Mouse (Mus musculus): ENCODE results near the gene 0610010K14Rik. TPM values are rescaled to one million over a fixed set of nuclear protein-coding genes. Genes with fewer than 3 reads are reported as not detected.

0610010K14Rik gene
- total and polyA plus RNA-seq, 3 experiments: 27.7 to 153 (median 75.2) TPM

- TF ChIP-seq MAFK (IDR thresholded peaks at IDR 0.05; ENCODE audit: insufficient replicate concordance, low read length): no peak
- TF ChIP-seq MEF2A (IDR thresholded peaks at IDR 0.05; ENCODE audit: borderline replicate concordance, low read depth, low read length): peak; percentile 65
- Histone ChIP-seq H3K4me3 (replicated peaks in 1 of 3; ENCODE audit: low read depth in 2 of 3, low read length in 2 of 3, poor library complexity in 1 of 3) (peak overlapping the region; percentile 61 to 78 (median 76)), H3K9ac (ENCODE audit: insufficient read depth, low read depth) (peak overlapping the region; percentile 76), H3K79me2 (replicated peaks; ENCODE audit: control insufficient read depth, extremely low read depth, insufficient read depth, poor library complexity, severe bottlenecking) (no peaks in the 10 kb centered on the region), H3K4me2 (ENCODE audit: insufficient read depth, low read depth, poor library complexity, severe bottlenecking) (peak overlapping the region; percentile 87), H3K27ac (ENCODE audit: insufficient read depth, low read depth) (no peak overlapping the region), H3K9me3 (replicated peaks; ENCODE audit: low read length) (no peaks in the 10 kb centered on the region), H3K27me3 (replicated peaks) (no peaks in the 10 kb centered on the region), H3K4me1 (ENCODE audit: control insufficient read depth in 1 of 2, insufficient read depth in 2 of 2) (peaks cover 15 to 30% of the 10 kb centered on the region in 2 experiments; a peak in 3 of 4 replicates), H3K36me3 (replicated peaks in 1 of 2; ENCODE audit: control insufficient read depth in 1 of 2, insufficient read depth in 1 of 2, low read length in 1 of 2) (peaks cover 3 to 38% of the 10 kb centered on the region in 2 experiments)
- in situ Hi-C loops (cut with MboI; ENCODE audit: low pct_ligation_motif_present, low pct_unique_long_range_greater_than_20kb, low sequenced_read_pairs): no loop called here
- dilution Hi-C loops (cut with MboI; ENCODE audit: extremely low pct_ligation_motif_present, extremely low pct_unique_long_range_greater_than_20kb, low sequenced_read_pairs): no loop called here
- DNase-seq (ENCODE audit: extremely low read depth): no peak
Measured at GRCm38 (mm10) chr11:70221603-70222500, 15.9 kb downstream of the 0610010K14Rik start.

GRCm38 (mm10) chr11:70220731-70221602, 16.7 kb downstream of the 0610010K14Rik start, which contains the start of gene Slc16a13:
Slc16a13 (minus strand) TSS chr11:70221064.
- H3K9me3 ChIP-seq (replicated peaks; ENCODE audit: low read length): no peaks in the 10 kb centered on the region
- H3K27me3 ChIP-seq (replicated peaks): no peaks in the 10 kb centered on the region
- peak; percentile 100 for DNase-seq (ENCODE audit: extremely low read depth)
- H3K79me2 ChIP-seq (replicated peaks; ENCODE audit: control insufficient read depth, extremely low read depth, insufficient read depth, poor library complexity, severe bottlenecking): no peaks in the 10 kb centered on the region
- H3K36me3 ChIP-seq (replicated peaks in 1 of 2; ENCODE audit: control insufficient read depth in 1 of 2, insufficient read depth in 1 of 2, low read length in 1 of 2): peaks cover 5 to 46% of the 10 kb centered on the region in 2 experiments
- in situ Hi-C loops (cut with MboI; ENCODE audit: low pct_ligation_motif_present, low pct_unique_long_range_greater_than_20kb, low sequenced_read_pairs) (no loop called here), dilution Hi-C loops (cut with MboI; ENCODE audit: extremely low pct_ligation_motif_present, extremely low pct_unique_long_range_greater_than_20kb, low sequenced_read_pairs) (no loop called here)
- peak within 1 kb of the TSS; percentile 76 for H3K9ac ChIP-seq (ENCODE audit: insufficient read depth, low read depth)
- peak within 1 kb of the TSS; percentile 87 for H3K4me2 ChIP-seq (ENCODE audit: insufficient read depth, low read depth, poor library complexity, severe bottlenecking)
- peak within 1 kb of the TSS; percentile 61 to 78 (median 76) for H3K4me3 ChIP-seq (replicated peaks in 1 of 3; ENCODE audit: low read depth in 2 of 3, low read length in 2 of 3, poor library complexity in 1 of 3)
- H3K27ac ChIP-seq (ENCODE audit: insufficient read depth, low read depth): no peak within 1 kb of the TSS
- peaks cover 15 to 30% of the 10 kb centered on the region in 2 experiments; a peak in 3 of 4 replicates for H3K4me1 ChIP-seq (ENCODE audit: control insufficient read depth in 1 of 2, insufficient read depth in 2 of 2)
- TF ChIP-seq MYC (IDR thresholded peaks at IDR 0.05; ENCODE audit: low read depth, low read length): peak; percentile 60
- TF ChIP-seq MEF2A (IDR thresholded peaks at IDR 0.05; ENCODE audit: borderline replicate concordance, low read depth, low read length): no peak; the same call in 1 of the 2 replicates
- TF ChIP-seq NELFE (IDR thresholded peaks at IDR 0.05; ENCODE audit: low read depth, low read length): peak; percentile 98
- no peak for TF ChIP-seq CHD2 (IDR thresholded peaks at IDR 0.05; ENCODE audit: low read length)
- TF ChIP-seq PAX5 (IDR thresholded peaks at IDR 0.05; ENCODE audit: low read length): no peak
- TF ChIP-seq ZC3H11A (IDR thresholded peaks at IDR 0.05; ENCODE audit: low read depth, low read length): no peak
- peak; percentile 68 for TF ChIP-seq ELF1 (IDR thresholded peaks at IDR 0.05; ENCODE audit: low read depth, low read length)
- TF ChIP-seq USF2 (conservative IDR thresholded peaks at IDR 0.05; ENCODE audit: low read depth, low read length): peak; percentile 93
- peak; percentile 96 for TF ChIP-seq MXI1 (IDR thresholded peaks at IDR 0.05; ENCODE audit: low read depth, low read length)
- TF ChIP-seq SIN3A (IDR thresholded peaks at IDR 0.05; ENCODE audit: low read length): peak; percentile 80
- TF ChIP-seq KAT2A (IDR thresholded peaks at IDR 0.05; ENCODE audit: insufficient replicate concordance, low read length): 0 out of 2 replicates have a peak, but pooled peaks have one; percentile 49
- no peak for TF ChIP-seq JUN (IDR thresholded peaks at IDR 0.05; ENCODE audit: insufficient read depth, low read depth, low read length)
- no peak for TF ChIP-seq CTCF (conservative IDR thresholded peaks at IDR 0.05 in 1 of 2, IDR thresholded peaks at IDR 0.05 in 1 of 2; ENCODE audit: low read depth in 2 of 2, low read length in 2 of 2)
- TF ChIP-seq POLR2A (IDR thresholded peaks at IDR 0.05; ENCODE audit: low read depth, low read length): peak; percentile 93
- peak; percentile 94 for TF ChIP-seq NRF1 (IDR thresholded peaks at IDR 0.05; ENCODE audit: low read depth, low read length)
- no peak; the same call in 1 of the 2 replicates for TF ChIP-seq ETS1 (conservative IDR thresholded peaks at IDR 0.05; ENCODE audit: low read depth, low read length)
- no peak for TF ChIP-seq SMC3 (IDR thresholded peaks at IDR 0.05; ENCODE audit: low read depth, low read length)
- TF ChIP-seq CHD1 (IDR thresholded peaks at IDR 0.05; ENCODE audit: low read depth, low read length): no peak
- TF ChIP-seq BHLHE40 (IDR thresholded peaks at IDR 0.05; ENCODE audit: low read depth, low read length): peak; percentile 86
- no peak for TF ChIP-seq JUND (conservative IDR thresholded peaks at IDR 0.05; ENCODE audit: low read depth, low read length)
- 0 out of 2 replicates have a peak, but pooled peaks have one; percentile 53 for TF ChIP-seq RCOR1 (conservative IDR thresholded peaks at IDR 0.05; ENCODE audit: low read depth, low read length)
- no peak for TF ChIP-seq MAFK (IDR thresholded peaks at IDR 0.05; ENCODE audit: insufficient replicate concordance, low read length)
- no peak for TF ChIP-seq GABPA (IDR thresholded peaks at IDR 0.05; ENCODE audit: insufficient replicate concordance, low read depth, low read length)
- TF ChIP-seq EP300 (IDR thresholded peaks at IDR 0.05; ENCODE audit: low read length): peak; percentile 16; the same call in 1 of the 2 replicates
- no peak for TF ChIP-seq E2F4 (IDR thresholded peaks at IDR 0.05; ENCODE audit: insufficient replicate concordance, low read depth, low read length)
- peak; percentile 97 for TF ChIP-seq MAX (IDR thresholded peaks at IDR 0.05; ENCODE audit: low read length)
- TF ChIP-seq TBP (conservative IDR thresholded peaks at IDR 0.05; ENCODE audit: low read depth, low read length): peak; percentile 96
- TF ChIP-seq RAD21 (IDR thresholded peaks at IDR 0.05; ENCODE audit: low read depth, low read length): no peak

All from CH12.LX (cell line).